Mouse (Mus musculus): ENCODE data around the gene Hoxd3. TPM values are rescaled to one million over a fixed set of nuclear protein-coding genes. Genes with fewer than 3 reads are reported as not detected.

Gene Hoxd3
- polyA plus RNA-seq, 1 experiment from 2014 or later: 0.39 TPM

- Histone ChIP-seq H3K27me3 (ENCODE audit: control insufficient read depth, insufficient read depth, low read depth, low read length) (peaks cover 97% of the 10 kb centered on the region), H3K4me1 (replicated peaks; ENCODE audit: control insufficient read depth, insufficient read depth, low read length) (no peaks in the 10 kb centered on the region), H3K9me3 (ENCODE audit: control insufficient read depth, low read length) (no peaks in the 10 kb centered on the region), H3K4me3 (ENCODE audit: low read length) (no peak overlapping the region), H3K27ac (ENCODE audit: low read length) (no peak overlapping the region), H3K9ac (ENCODE audit: low read length) (no peak overlapping the region), H3K36me3 (ENCODE audit: control insufficient read depth, insufficient read depth, low read length) (no peaks in the 10 kb centered on the region), H3K4me2 (ENCODE audit: low read depth, low read length) (no peak overlapping the region)
- 9% methylated on average over 8 of the region's 8 CpGs for WGBS
- no peak for ATAC-seq (ENCODE audit: low read depth)
These were observed 11.2 kb downstream of the Hoxd3 start for GRCm38 (mm10) chr2:74722949-74723348.

DNA sequence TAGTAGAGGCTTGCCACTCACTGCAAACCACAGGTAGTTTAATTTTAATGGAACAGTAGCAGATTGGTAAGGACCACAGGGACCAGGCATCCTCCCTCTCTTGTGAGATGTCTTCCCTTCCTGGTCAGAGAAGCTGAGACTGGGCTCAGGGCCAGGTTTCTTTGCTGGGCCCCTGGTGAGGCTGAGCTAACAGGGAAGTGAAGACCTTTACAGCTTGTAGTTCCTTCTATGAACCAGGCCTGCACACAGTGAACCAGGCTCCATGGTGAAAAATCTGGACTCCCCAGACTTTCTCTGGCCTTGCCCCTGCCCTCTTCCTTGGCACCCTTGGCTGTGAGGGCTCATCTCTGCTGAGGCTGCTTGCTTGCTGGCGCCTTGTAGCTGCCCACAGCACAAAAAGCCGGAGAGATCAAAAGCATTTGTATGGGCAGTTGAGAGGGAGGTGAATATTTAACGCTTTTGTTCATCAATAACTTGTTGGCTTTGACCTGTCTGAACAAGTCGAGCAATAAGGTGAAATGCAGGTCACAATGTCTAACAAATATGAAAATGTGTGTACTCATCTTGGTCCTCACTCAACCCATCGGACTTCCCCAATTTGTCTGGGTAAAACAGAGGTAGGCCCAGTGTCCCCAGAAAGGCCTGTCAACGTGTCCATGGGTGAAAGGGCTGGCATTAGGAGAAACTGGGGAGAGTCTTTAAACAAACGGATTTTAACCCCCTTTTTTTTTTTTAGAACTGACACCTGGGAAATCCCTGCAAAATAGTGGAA is 12.7 kb downstream of the Hoxd3 start:
- WGBS: 26% methylated on average over 7 of the region's 7 CpGs
- ATAC-seq (ENCODE audit: low read depth): no peak
- Histone ChIP-seq H3K27ac (ENCODE audit: low read length) (no peak overlapping the region), H3K9ac (ENCODE audit: low read length) (no peak overlapping the region), H3K36me3 (ENCODE audit: control insufficient read depth, insufficient read depth, low read length) (no peaks in the 10 kb centered on the region), H3K4me2 (ENCODE audit: low read depth, low read length) (no peak overlapping the region), H3K9me3 (ENCODE audit: control insufficient read depth, low read length) (no peaks in the 10 kb centered on the region), H3K27me3 (ENCODE audit: control insufficient read depth, insufficient read depth, low read depth, low read length) (peaks cover 100% of the 10 kb centered on the region), H3K4me3 (ENCODE audit: low read length) (no peak overlapping the region), H3K4me1 (replicated peaks; ENCODE audit: control insufficient read depth, insufficient read depth, low read length) (no peaks in the 10 kb centered on the region)

DNA sequence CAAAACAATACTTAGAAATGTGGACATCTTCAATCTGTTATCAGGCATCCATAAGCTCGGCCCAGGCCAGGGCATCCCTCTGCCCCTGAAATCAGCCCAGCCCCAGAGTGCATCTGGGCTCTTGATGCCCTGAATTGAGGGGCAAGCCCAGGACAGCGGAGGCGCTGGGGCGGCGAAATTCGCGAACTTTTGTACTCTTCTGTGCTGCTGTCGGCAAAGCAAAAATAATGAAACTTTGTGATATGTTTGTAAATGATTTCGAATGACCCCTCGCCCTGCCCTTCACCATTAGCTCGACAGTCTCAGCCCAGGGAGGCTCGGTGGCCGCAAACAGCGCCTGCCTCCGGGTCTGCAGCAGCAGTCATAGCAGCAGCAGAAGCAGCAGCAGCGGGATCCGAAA is 13.4 kb downstream of the Hoxd3 start:
- no peak for ATAC-seq (ENCODE audit: low read depth)
- Histone ChIP-seq H3K4me3 (ENCODE audit: low read length) (no peak overlapping the region), H3K36me3 (ENCODE audit: control insufficient read depth, insufficient read depth, low read length) (no peaks in the 10 kb centered on the region), H3K27ac (ENCODE audit: low read length) (no peak overlapping the region), H3K9me3 (ENCODE audit: control insufficient read depth, low read length) (no peaks in the 10 kb centered on the region), H3K4me1 (replicated peaks; ENCODE audit: control insufficient read depth, insufficient read depth, low read length) (no peaks in the 10 kb centered on the region), H3K4me2 (ENCODE audit: low read depth, low read length) (no peak overlapping the region), H3K27me3 (ENCODE audit: control insufficient read depth, insufficient read depth, low read depth, low read length) (peaks cover 98% of the 10 kb centered on the region), H3K9ac (ENCODE audit: low read length) (no peak overlapping the region)
- 6% methylated on average over 17 of the region's 17 CpGs for WGBS

DNA sequence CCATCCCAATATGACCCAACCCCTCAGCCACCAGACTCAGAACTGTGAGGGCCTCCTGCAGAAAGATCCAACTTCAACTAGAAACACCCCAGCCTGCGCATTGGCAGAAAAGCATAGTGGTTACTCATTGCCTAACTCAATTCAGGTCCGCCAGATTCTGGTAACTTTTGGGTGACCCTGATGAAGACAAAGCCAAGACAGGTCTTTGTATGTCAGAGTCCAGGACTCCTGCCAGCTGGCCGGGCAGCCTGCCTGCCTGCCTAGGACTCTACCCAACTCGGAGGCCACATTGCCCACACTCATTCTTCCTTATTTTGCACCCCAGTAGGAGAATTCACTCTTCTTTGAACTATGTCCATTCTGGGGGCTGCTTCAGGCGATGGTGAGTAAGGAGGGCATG is 14.8 kb downstream of the Hoxd3 start, which contains the start of gene Gm28230:
TSS of gene Gm28230 (plus strand) at position 178 of the 400 bp plus-strand sequence.
- H3K27ac ChIP-seq (ENCODE audit: low read length): no peak within 1 kb of the TSS
- H3K4me2 ChIP-seq (ENCODE audit: low read depth, low read length): peak within 1 kb of the TSS; percentile 26; the same call in 1 of the 2 replicates
- peak within 1 kb of the TSS; percentile 24 for H3K4me3 ChIP-seq (ENCODE audit: low read length)
- no peaks in the 10 kb centered on the region for H3K4me1 ChIP-seq (replicated peaks; ENCODE audit: control insufficient read depth, insufficient read depth, low read length)
- no peak for ATAC-seq (ENCODE audit: low read depth)
- H3K36me3 ChIP-seq (ENCODE audit: control insufficient read depth, insufficient read depth, low read length): no peaks in the 10 kb centered on the region
- H3K27me3 ChIP-seq (ENCODE audit: control insufficient read depth, insufficient read depth, low read depth, low read length): peaks cover 97% of the 10 kb centered on the region
- 11% methylated on average over 5 of the region's 5 CpGs for WGBS
- H3K9ac ChIP-seq (ENCODE audit: low read length): no peak within 1 kb of the TSS
- H3K9me3 ChIP-seq (ENCODE audit: control insufficient read depth, low read length): no peaks in the 10 kb centered on the region

DNA sequence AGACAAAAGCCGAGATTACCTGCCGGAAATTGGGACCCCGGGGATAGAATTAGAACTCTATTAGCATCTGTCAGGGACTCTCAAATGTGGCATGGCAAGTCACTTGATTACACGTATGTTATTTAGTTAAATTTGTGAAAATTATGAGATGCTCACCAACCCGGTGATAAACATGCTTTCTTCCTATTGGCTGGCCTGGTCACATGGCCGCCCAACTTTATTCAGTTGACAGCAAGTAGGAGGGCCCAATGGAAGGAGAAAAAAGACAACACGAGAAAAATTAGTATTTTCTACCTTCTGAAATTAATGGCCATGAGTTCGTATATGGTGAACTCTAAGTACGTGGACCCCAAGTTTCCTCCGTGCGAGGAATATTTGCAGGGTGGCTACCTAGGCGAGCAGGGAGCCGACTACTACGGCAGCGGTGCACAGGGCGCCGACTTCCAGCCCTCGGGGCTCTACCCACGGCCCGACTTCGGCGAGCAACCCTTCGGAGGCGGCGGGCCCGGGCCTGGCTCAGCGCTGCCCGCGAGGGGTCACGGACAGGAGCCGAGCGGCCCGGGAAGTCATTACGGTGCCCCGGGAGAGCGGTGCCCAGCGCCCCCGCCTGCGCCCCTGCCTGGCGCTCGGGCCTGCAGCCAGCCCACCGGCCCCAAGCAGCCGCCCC is 15.4 kb downstream of the Hoxd3 start:
- no peaks in the 10 kb centered on the region for H3K36me3 ChIP-seq (ENCODE audit: control insufficient read depth, insufficient read depth, low read length)
- H3K4me1 ChIP-seq (replicated peaks; ENCODE audit: control insufficient read depth, insufficient read depth, low read length): no peaks in the 10 kb centered on the region
- H3K4me3 ChIP-seq (ENCODE audit: low read length): peak overlapping the region; percentile 24
- H3K4me2 ChIP-seq (ENCODE audit: low read depth, low read length): peak overlapping the region; percentile 26; the same call in 1 of the 2 replicates
- H3K27ac ChIP-seq (ENCODE audit: low read length): no peak overlapping the region
- ATAC-seq (ENCODE audit: low read depth): no peak; the same call in 1 of the 2 replicates
- no peak overlapping the region for H3K9ac ChIP-seq (ENCODE audit: low read length)
- WGBS: 2% methylated on average over 36 of the region's 43 CpGs
- H3K9me3 ChIP-seq (ENCODE audit: control insufficient read depth, low read length): no peaks in the 10 kb centered on the region
- peaks cover 96% of the 10 kb centered on the region for H3K27me3 ChIP-seq (ENCODE audit: control insufficient read depth, insufficient read depth, low read depth, low read length)

DNA sequence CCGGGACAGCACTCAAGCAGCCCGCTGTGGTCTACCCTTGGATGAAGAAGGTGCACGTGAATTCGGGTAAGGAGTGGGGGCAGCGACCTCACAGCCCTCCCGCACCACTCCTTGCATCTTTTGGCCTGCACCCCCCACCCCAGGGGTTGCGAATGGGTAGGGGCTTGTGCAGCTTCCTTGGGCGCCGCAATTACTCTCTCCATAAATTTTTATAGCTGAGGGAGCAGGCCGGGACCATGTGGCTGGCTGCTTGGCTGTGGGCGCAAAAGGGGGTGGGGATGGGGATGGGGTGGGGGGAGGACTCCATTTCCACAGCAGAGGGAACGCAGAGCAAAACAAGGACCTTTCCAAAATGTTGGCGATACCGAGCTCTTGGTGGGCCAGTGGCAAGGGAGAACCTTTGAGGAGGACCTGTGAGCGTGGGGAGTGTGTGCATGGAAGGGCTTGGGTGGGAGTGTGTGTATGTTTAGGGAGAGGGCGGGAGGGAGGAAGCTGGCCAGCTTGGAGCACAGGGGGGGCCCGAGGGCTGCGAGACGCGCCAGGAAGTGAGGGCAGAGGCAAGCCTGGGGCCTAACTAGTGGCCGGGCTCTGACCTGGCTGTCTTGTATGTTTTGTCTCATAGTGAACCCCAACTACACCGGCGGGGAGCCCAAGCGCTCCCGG is 16.0 kb downstream of the Hoxd3 start:
- Histone ChIP-seq H3K27ac (ENCODE audit: low read length) (no peak overlapping the region), H3K4me1 (replicated peaks; ENCODE audit: control insufficient read depth, insufficient read depth, low read length) (no peaks in the 10 kb centered on the region), H3K36me3 (ENCODE audit: control insufficient read depth, insufficient read depth, low read length) (no peaks in the 10 kb centered on the region), H3K4me2 (ENCODE audit: low read depth, low read length) (peak overlapping the region; percentile 26; the same call in 1 of the 2 replicates), H3K4me3 (ENCODE audit: low read length) (no peak overlapping the region), H3K9me3 (ENCODE audit: control insufficient read depth, low read length) (no peaks in the 10 kb centered on the region), H3K27me3 (ENCODE audit: control insufficient read depth, insufficient read depth, low read depth, low read length) (peaks cover 96% of the 10 kb centered on the region), H3K9ac (ENCODE audit: low read length) (no peak overlapping the region)
- 2% methylated on average over 24 of the region's 25 CpGs for WGBS
- ATAC-seq (ENCODE audit: low read depth): no peak

- no peak overlapping the region for H3K9ac ChIP-seq (ENCODE audit: low read length)
- H3K9me3 ChIP-seq (ENCODE audit: control insufficient read depth, low read length): no peaks in the 10 kb centered on the region
- 7% methylated on average over 13 of the region's 13 CpGs for WGBS
- ATAC-seq (ENCODE audit: low read depth): no peak
- H3K27ac ChIP-seq (ENCODE audit: low read length): no peak overlapping the region
- no peak overlapping the region for H3K4me2 ChIP-seq (ENCODE audit: low read depth, low read length)
- peaks cover 96% of the 10 kb centered on the region for H3K27me3 ChIP-seq (ENCODE audit: control insufficient read depth, insufficient read depth, low read depth, low read length)
- H3K4me1 ChIP-seq (replicated peaks; ENCODE audit: control insufficient read depth, insufficient read depth, low read length): no peaks in the 10 kb centered on the region
- no peak overlapping the region for H3K4me3 ChIP-seq (ENCODE audit: low read length)
- H3K36me3 ChIP-seq (ENCODE audit: control insufficient read depth, insufficient read depth, low read length): no peaks in the 10 kb centered on the region
These were observed 16.6 kb downstream of the Hoxd3 start for GRCm38 (mm10) chr2:74728303-74728680.

- H3K27me3 ChIP-seq (ENCODE audit: control insufficient read depth, insufficient read depth, low read depth, low read length): peaks cover 96% of the 10 kb centered on the region
- 9% methylated on average over 8 of the region's 8 CpGs for WGBS
- H3K27ac ChIP-seq (ENCODE audit: low read length): no peak overlapping the region
- no peaks in the 10 kb centered on the region for H3K36me3 ChIP-seq (ENCODE audit: control insufficient read depth, insufficient read depth, low read length)
- no peak overlapping the region for H3K4me2 ChIP-seq (ENCODE audit: low read depth, low read length)
- no peaks in the 10 kb centered on the region for H3K4me1 ChIP-seq (replicated peaks; ENCODE audit: control insufficient read depth, insufficient read depth, low read length)
- no peaks in the 10 kb centered on the region for H3K9me3 ChIP-seq (ENCODE audit: control insufficient read depth, low read length)
- ATAC-seq (ENCODE audit: low read depth): no peak
- no peak overlapping the region for H3K9ac ChIP-seq (ENCODE audit: low read length)
- no peak overlapping the region for H3K4me3 ChIP-seq (ENCODE audit: low read length)
These were observed 18.6 kb downstream of the Hoxd3 start for GRCm38 (mm10) chr2:74730331-74730730.

- no peak overlapping the region for H3K4me3 ChIP-seq (ENCODE audit: low read length)
- peaks cover 3% of the 10 kb centered on the region; the same call in 1 of the 2 replicates for H3K4me1 ChIP-seq (replicated peaks; ENCODE audit: control insufficient read depth, insufficient read depth, low read length)
- H3K9me3 ChIP-seq (ENCODE audit: control insufficient read depth, low read length): no peaks in the 10 kb centered on the region
- ATAC-seq (ENCODE audit: low read depth): no peak
- H3K27me3 ChIP-seq (ENCODE audit: control insufficient read depth, insufficient read depth, low read depth, low read length): peaks cover 96% of the 10 kb centered on the region
- no peak overlapping the region for H3K9ac ChIP-seq (ENCODE audit: low read length)
- H3K36me3 ChIP-seq (ENCODE audit: control insufficient read depth, insufficient read depth, low read length): no peaks in the 10 kb centered on the region
- no peak overlapping the region for H3K27ac ChIP-seq (ENCODE audit: low read length)
- H3K4me2 ChIP-seq (ENCODE audit: low read depth, low read length): no peak overlapping the region
These were observed 19.3 kb downstream of the Hoxd3 start for GRCm38 (mm10) chr2:74731055-74731454.
